25 mouse cellular contexts compared by ENCODE assay signal in genomic region chr11:79657053-79657452, GRCm38 (mm10).
"Had no signal": no experiment of that assay in that cellular context is flagged by ENCODE, and none has a peak within 500 bp of the region (broad histone marks: within the 10 kb centered on the region; RNA-seq: fewer than 3 reads in every experiment).

No protein-coding gene starts in this region.

- H3K27ac ChIP-seq: embryonic facial prominence, embryonic 10.5 days; embryonic facial prominence, embryonic 12.5 days; embryonic facial prominence, embryonic 13.5 days; embryonic facial prominence, embryonic 15.5 days; forebrain, embryonic 10.5 days; forebrain, embryonic 12.5 days; forebrain, embryonic 13.5 days; forebrain, embryonic 15.5 days; gastrocnemius, adult 2 months; heart, adult 2 months had no signal

- H3K36me3 ChIP-seq: embryonic facial prominence, embryonic 10.5 days; embryonic facial prominence, embryonic 12.5 days; embryonic facial prominence, embryonic 13.5 days; embryonic facial prominence, embryonic 15.5 days; forebrain, embryonic 10.5 days; forebrain, embryonic 12.5 days; forebrain, embryonic 15.5 days had no signal

- H3K4me3 ChIP-seq: embryonic facial prominence, embryonic 10.5 days; embryonic facial prominence, embryonic 12.5 days; embryonic facial prominence, embryonic 13.5 days; embryonic facial prominence, embryonic 15.5 days; erythroblast, embryonic 14.5 days; forebrain, embryonic 10.5 days; forebrain, embryonic 12.5 days; forebrain, embryonic 13.5 days; forebrain, embryonic 15.5 days; gastrocnemius, adult 2 months; heart, adult 2 months had no signal

- H3K4me2 ChIP-seq: embryonic facial prominence, embryonic 12.5 days; embryonic facial prominence, embryonic 13.5 days; embryonic facial prominence, embryonic 15.5 days; forebrain, embryonic 12.5 days; forebrain, embryonic 13.5 days; forebrain, embryonic 15.5 days had no signal

- H3K27me3 ChIP-seq: embryonic facial prominence, embryonic 12.5 days; embryonic facial prominence, embryonic 13.5 days; embryonic facial prominence, embryonic 15.5 days; forebrain, embryonic 13.5 days; forebrain, embryonic 15.5 days had no signal

- H3K9ac ChIP-seq: embryonic facial prominence, embryonic 12.5 days; embryonic facial prominence, embryonic 13.5 days; embryonic facial prominence, embryonic 15.5 days; forebrain, embryonic 12.5 days; forebrain, embryonic 13.5 days; forebrain, embryonic 15.5 days; forebrain, postnatal 0 days had no signal

- H3K9me3 ChIP-seq: embryonic facial prominence, embryonic 10.5 days; embryonic facial prominence, embryonic 12.5 days; embryonic facial prominence, embryonic 13.5 days; embryonic facial prominence, embryonic 15.5 days; forebrain, embryonic 10.5 days; forebrain, embryonic 12.5 days; forebrain, embryonic 13.5 days; forebrain, embryonic 15.5 days had no signal

- DNase-seq: cerebellum, adult 9-10 months; cerebellum, adult 9-11 months; cerebellum, postnatal 10 days; cerebellum, postnatal 14 days; cerebellum, postnatal 25 days; cerebellum, postnatal 36 days; embryo, embryonic 11 days; forebrain, postnatal 0 days; gastrocnemius, adult 2 months; gastrocnemius, postnatal 10 days; gastrocnemius, postnatal 14 days; gastrocnemius, postnatal 25 days; gastrocnemius, postnatal 36 days; heart, adult 11 months; heart, adult 18-20 months; heart, adult 2 months had no signal
